Mouse (Mus musculus): Measurements from ENCODE around the gene Il13ra1. TPM values are rescaled to one million over a fixed set of nuclear protein-coding genes. Genes with fewer than 3 reads are reported as not detected.
A peak's percentile ranks its signal among the peaks of the same experiment; 100 is the strongest.

Il13ra1 gene
- polyA plus RNA-seq, 1 experiment from 2014 or later = 7.9 TPM

DNA sequence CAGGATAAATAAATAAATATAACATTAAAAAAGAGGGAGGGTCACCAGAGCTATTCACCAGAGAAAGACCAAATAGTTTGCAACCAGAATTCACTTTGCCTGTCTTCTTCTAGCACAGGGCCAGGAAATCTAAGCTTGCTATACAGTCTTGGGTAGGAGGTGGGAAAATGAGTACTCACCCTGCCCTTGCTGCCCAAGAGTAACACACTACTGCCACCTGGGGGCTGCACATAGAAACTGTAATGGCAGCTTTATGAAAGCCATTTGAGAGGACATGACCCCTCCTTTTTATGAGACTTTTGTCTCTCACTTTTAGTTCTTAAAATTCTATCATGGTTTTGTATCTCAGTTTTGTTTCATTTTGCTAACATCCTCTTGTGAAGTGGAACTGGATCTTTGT, 71.7 kb downstream of the Il13ra1 start:
- no peak for ATAC-seq
- no peak overlapping the region for H3K27ac ChIP-seq (ENCODE audit: low read depth, low read length)
- no peaks in the 10 kb centered on the region for H3K9me3 ChIP-seq (ENCODE audit: control insufficient read depth, low read length)
- H3K4me3 ChIP-seq (ENCODE audit: low read length) = no peak overlapping the region
- no peak overlapping the region for H3K9ac ChIP-seq (ENCODE audit: low read depth, low read length)
- no peaks in the 10 kb centered on the region for H3K27me3 ChIP-seq (replicated peaks; ENCODE audit: control insufficient read depth, insufficient read depth, low read length)
- H3K4me1 ChIP-seq (ENCODE audit: control insufficient read depth, insufficient read depth, low read depth, low read length) = no peaks in the 10 kb centered on the region
- H3K36me3 ChIP-seq (ENCODE audit: control insufficient read depth, insufficient read depth, low read length) = no peaks in the 10 kb centered on the region
- H3K4me2 ChIP-seq (ENCODE audit: low read length) = no peak overlapping the region

DNA sequence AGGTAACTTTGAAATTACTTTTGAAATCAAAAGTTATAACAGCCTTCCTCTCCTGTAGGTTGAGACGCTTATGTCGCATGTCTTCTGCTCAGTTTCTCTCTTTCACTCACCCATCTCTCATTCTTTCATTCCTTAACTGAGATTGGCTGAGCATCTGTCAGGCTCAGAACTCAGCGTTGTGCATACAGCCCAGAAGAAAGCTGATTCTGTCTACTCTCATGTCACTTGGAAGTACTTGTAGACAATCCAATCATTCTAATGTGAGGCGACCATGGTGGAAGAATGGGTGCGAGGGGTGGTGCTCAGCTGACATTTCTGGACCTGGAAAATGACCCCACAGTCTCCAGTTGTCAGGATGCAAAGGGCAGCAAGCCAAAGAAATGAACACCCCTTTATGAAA, 74.1 kb downstream of the Il13ra1 start:
- Histone ChIP-seq H3K27me3 (replicated peaks; ENCODE audit: control insufficient read depth, insufficient read depth, low read length) (no peaks in the 10 kb centered on the region), H3K4me2 (ENCODE audit: low read length) (no peak overlapping the region), H3K4me1 (ENCODE audit: control insufficient read depth, insufficient read depth, low read depth, low read length) (no peaks in the 10 kb centered on the region), H3K9ac (ENCODE audit: low read depth, low read length) (no peak overlapping the region), H3K4me3 (ENCODE audit: low read length) (no peak overlapping the region), H3K9me3 (ENCODE audit: control insufficient read depth, low read length) (no peaks in the 10 kb centered on the region), H3K36me3 (ENCODE audit: control insufficient read depth, insufficient read depth, low read length) (no peaks in the 10 kb centered on the region), H3K27ac (ENCODE audit: low read depth, low read length) (no peak overlapping the region)
- 55% methylated on average over 5 of the region's 5 CpGs for WGBS
- ATAC-seq = peak; percentile 30; the same call in 1 of the 2 replicates

DNA sequence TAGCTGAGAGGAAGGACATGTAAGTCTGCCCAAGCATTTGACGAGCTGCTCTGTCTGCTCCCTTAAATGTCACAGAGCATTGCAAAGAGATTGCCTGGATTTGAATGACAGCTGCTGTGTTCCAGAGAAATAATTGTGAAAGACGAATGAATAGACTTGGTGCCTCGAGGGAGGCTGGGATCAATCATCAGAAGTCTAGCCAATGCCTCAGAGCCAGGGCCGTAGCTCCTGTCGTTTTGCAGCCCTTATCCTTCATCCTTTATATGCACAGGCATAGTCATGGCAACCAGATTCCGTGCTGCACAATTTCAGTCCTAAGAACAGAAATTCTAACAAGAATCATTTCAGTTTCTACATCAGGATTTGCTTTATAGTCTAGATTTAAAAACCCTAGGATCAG, 74.5 kb downstream of the Il13ra1 start:
- ATAC-seq = peak; percentile 79
- no peak overlapping the region for H3K9ac ChIP-seq (ENCODE audit: low read depth, low read length)
- no peaks in the 10 kb centered on the region for H3K27me3 ChIP-seq (replicated peaks; ENCODE audit: control insufficient read depth, insufficient read depth, low read length)
- H3K4me3 ChIP-seq (ENCODE audit: low read length) = no peak overlapping the region
- no peaks in the 10 kb centered on the region for H3K4me1 ChIP-seq (ENCODE audit: control insufficient read depth, insufficient read depth, low read depth, low read length)
- no peak overlapping the region for H3K27ac ChIP-seq (ENCODE audit: low read depth, low read length)
- no peaks in the 10 kb centered on the region for H3K36me3 ChIP-seq (ENCODE audit: control insufficient read depth, insufficient read depth, low read length)
- H3K9me3 ChIP-seq (ENCODE audit: control insufficient read depth, low read length) = no peaks in the 10 kb centered on the region
- WGBS = 15% methylated on average over 6 of the region's 6 CpGs
- no peak overlapping the region for H3K4me2 ChIP-seq (ENCODE audit: low read length)

DNA sequence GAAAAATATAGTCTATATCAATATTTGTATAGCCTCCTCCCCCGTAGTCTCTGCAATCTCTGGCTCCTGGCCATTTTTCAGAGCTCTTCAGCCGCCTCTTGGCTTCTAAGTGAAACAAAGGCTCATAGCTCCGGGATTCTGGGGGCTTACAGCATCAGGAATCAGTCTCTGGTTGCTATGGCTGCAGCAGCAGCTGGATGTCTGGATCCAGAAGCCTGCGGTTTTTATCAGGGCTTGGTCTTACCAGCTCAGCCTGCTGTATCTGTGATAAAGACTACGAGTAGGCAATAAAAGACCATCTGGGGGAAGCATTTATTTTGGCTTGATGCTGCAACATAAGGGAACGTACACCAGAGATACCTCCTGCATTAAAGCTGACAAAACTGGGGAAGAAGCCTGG, 82.0 kb downstream of the Il13ra1 start:
- 25% methylated on average over 6 of the region's 6 CpGs for WGBS
- H3K27me3 ChIP-seq (replicated peaks; ENCODE audit: control insufficient read depth, insufficient read depth, low read length) = no peaks in the 10 kb centered on the region
- H3K9ac ChIP-seq (ENCODE audit: low read depth, low read length) = no peak overlapping the region
- H3K4me3 ChIP-seq (ENCODE audit: low read length) = no peak overlapping the region
- peak overlapping the region; percentile 70 for H3K27ac ChIP-seq (ENCODE audit: low read depth, low read length)
- no peaks in the 10 kb centered on the region for H3K9me3 ChIP-seq (ENCODE audit: control insufficient read depth, low read length)
- H3K36me3 ChIP-seq (ENCODE audit: control insufficient read depth, insufficient read depth, low read length) = no peaks in the 10 kb centered on the region
- H3K4me1 ChIP-seq (ENCODE audit: control insufficient read depth, insufficient read depth, low read depth, low read length) = no peaks in the 10 kb centered on the region; the same call in 1 of the 2 replicates
- peak; percentile 48 for ATAC-seq
- H3K4me2 ChIP-seq (ENCODE audit: low read length) = peak overlapping the region; percentile 21; the same call in 1 of the 2 replicates

DNA sequence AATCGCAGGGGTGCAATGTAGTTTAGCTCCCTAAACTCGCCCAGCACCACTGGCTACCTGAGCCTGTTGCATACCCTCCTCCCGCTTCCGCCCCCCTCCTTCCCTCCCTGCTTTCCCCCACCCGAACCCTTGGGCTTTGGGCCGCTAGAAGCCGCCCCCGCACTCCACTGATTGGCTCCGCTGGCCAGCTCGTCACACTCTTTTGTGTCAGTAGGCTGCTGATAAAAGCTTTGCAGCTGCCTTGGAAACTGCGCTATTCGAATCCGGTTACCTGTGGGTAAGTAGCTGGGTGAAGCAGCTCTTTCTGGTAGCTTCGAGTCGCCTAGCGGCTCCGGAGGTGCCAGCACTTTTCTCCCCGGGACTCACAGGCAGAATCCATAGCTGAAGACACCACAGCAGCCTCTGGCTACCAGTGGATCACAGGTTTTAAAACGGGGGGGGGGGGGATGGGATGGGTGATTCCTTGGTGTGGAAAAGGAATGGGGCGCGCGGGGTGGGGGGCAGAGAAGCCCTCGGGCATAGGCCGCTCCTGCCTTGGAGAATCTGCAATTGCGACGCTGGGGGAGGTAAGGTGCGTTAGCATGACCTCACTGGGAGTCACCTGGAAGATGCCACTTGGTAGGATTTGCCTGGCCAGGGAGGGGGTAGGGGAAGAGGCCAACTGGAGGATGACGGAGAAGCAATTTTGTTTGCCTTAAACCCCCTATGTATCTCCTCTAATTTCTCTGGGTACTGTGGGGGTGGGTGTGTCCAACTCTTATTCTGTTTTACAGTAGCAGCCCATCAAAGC, 84.0 kb downstream of the Il13ra1 start, which contains the start of gene Zcchc12:
Gene Zcchc12, plus strand, starts transcription at position 169 of the 790 bp plus-strand sequence.
- Histone ChIP-seq H3K9me3 (ENCODE audit: control insufficient read depth, low read length) (no peaks in the 10 kb centered on the region), H3K4me1 (ENCODE audit: control insufficient read depth, insufficient read depth, low read depth, low read length) (no peaks in the 10 kb centered on the region; the same call in 1 of the 2 replicates), H3K36me3 (ENCODE audit: control insufficient read depth, insufficient read depth, low read length) (no peaks in the 10 kb centered on the region), H3K27ac (ENCODE audit: low read depth, low read length) (peak within 1 kb of the TSS; percentile 75), H3K27me3 (replicated peaks; ENCODE audit: control insufficient read depth, insufficient read depth, low read length) (no peaks in the 10 kb centered on the region), H3K4me3 (ENCODE audit: low read length) (peak within 1 kb of the TSS; percentile 47), H3K9ac (ENCODE audit: low read depth, low read length) (peak within 1 kb of the TSS; percentile 60), H3K4me2 (ENCODE audit: low read length) (peak within 1 kb of the TSS; percentile 54)
- ATAC-seq = peak; percentile 89
- 14% methylated on average over 28 of the region's 28 CpGs for WGBS

DNA sequence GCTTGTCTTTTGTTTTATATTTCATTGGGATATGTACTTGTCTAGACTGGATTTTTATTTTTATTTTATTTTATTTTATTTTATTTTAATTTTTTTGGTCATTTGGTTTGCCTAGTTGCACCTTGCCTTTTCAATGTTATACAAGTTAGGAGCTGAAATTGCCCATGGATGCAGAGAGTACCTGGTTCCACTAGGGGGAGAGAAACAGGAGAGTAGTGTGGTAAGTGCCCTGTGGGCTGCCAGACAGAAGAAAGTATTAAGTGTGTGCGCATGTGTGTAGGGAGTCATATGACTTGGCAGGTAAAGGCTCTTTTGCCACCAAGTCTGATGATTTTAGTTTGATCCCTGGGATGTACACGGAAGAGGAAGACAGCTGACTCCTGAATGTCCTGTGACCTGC, 97.6 kb downstream of the Il13ra1 start:
- Histone ChIP-seq H3K9ac (ENCODE audit: low read depth, low read length) (no peak overlapping the region), H3K27me3 (replicated peaks; ENCODE audit: control insufficient read depth, insufficient read depth, low read length) (no peaks in the 10 kb centered on the region), H3K4me3 (ENCODE audit: low read length) (no peak overlapping the region), H3K27ac (ENCODE audit: low read depth, low read length) (no peak overlapping the region), H3K4me2 (ENCODE audit: low read length) (no peak overlapping the region), H3K4me1 (ENCODE audit: control insufficient read depth, insufficient read depth, low read depth, low read length) (no peaks in the 10 kb centered on the region), H3K36me3 (ENCODE audit: control insufficient read depth, insufficient read depth, low read length) (no peaks in the 10 kb centered on the region), H3K9me3 (ENCODE audit: control insufficient read depth, low read length) (no peaks in the 10 kb centered on the region)
- no peak for ATAC-seq
- 65% methylated on average over 2 of the region's 2 CpGs for WGBS

DNA sequence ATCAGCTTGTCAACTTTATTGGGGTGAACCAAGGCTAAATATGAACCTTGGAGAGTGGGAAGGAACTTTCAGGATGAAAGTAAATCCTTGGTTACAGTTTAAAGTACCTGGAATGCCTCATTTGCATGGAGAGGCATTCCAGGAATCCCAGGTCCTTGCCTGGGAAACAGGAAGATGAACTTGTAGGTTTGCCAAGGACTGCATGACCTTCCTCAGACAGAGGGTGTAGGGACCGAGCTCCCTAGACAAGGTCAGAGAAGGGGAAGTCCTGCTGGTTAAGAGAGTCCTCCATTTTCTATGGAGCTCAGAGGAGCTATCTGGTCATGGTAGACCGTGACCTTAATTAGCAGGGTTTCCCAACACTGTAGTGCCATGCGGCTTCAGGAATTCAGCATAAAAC, 99.3 kb downstream of the Il13ra1 start:
- WGBS = 71% methylated on average over 3 of the region's 3 CpGs

More for the DNA sequence above, 99.3 kb downstream of the Il13ra1 start:
- Histone ChIP-seq H3K4me2 (ENCODE audit: low read length) (no peak overlapping the region), H3K4me3 (ENCODE audit: low read length) (no peak overlapping the region), H3K9ac (ENCODE audit: low read depth, low read length) (no peak overlapping the region), H3K27me3 (replicated peaks; ENCODE audit: control insufficient read depth, insufficient read depth, low read length) (no peaks in the 10 kb centered on the region), H3K36me3 (ENCODE audit: control insufficient read depth, insufficient read depth, low read length) (no peaks in the 10 kb centered on the region), H3K27ac (ENCODE audit: low read depth, low read length) (no peak overlapping the region), H3K4me1 (ENCODE audit: control insufficient read depth, insufficient read depth, low read depth, low read length) (no peaks in the 10 kb centered on the region), H3K9me3 (ENCODE audit: control insufficient read depth, low read length) (no peaks in the 10 kb centered on the region)
- ATAC-seq = no peak

Other genes starting within 250 kb of the Il13ra1 start
- gene Dock11, start 223.3 kb upstream of the Il13ra1 start, polyA plus RNA-seq (2015; fragmentation: Nextera tagmentation; extraction: Ambion mirVana) = 9.9 and 12.8 TPM in 2 replicates
- 369 and 409 TPM in 2 replicates for gene Zcchc12, start 83.8 kb downstream of the Il13ra1 start, polyA plus RNA-seq (2015; fragmentation: Nextera tagmentation; extraction: Ambion mirVana)
- gene Lonrf3, start 216.2 kb downstream of the Il13ra1 start, polyA plus RNA-seq (2015; fragmentation: Nextera tagmentation; extraction: Ambion mirVana) = 0.39 and 0.63 TPM in 2 replicates